Mouse (Mus musculus): Measurements from ENCODE around the gene 9630041A04Rik. TPM values are rescaled to one million over a fixed set of nuclear protein-coding genes. Genes with fewer than 3 reads are reported as not detected.

Gene 9630041A04Rik
- not detected for polyA plus RNA-seq (2015; fragmentation: Illumina TruSeq; extraction: RNeasy Lipid Tissue Mini Kit (QIAGEN cat#74804); ENCODE audit: insufficient read depth, low replicate concordance)

GRCm38 (mm10) chr9:101861596-101862471, at the start of gene 9630041A04Rik:
Gene 9630041A04Rik, plus strand, starts transcription at chr9:101861841.

